Mouse (Mus musculus) liver, adult 10 weeks (tissue): ENCODE data around the gene Impg1. TPM values are rescaled to one million over a fixed set of nuclear protein-coding genes. Genes with fewer than 3 reads are reported as not detected.

Source experiments
- polyA plus RNA-seq: library from polyadenylated mRNA; stranded (reverse); fragments of 350-450 nt; fragmentation: Illumina TruSeq; extraction: RNeasy Lipid Tissue Mini Kit (QIAGEN cat#74804); gene quantifications from one replicate; pipeline ENCODE4 v1.2.3, GENCODE M21; 2014; ENCODE audit warnings: low read depth, low replicate concordance

The Impg1 gene
- not detected for polyA plus RNA-seq

DNA sequence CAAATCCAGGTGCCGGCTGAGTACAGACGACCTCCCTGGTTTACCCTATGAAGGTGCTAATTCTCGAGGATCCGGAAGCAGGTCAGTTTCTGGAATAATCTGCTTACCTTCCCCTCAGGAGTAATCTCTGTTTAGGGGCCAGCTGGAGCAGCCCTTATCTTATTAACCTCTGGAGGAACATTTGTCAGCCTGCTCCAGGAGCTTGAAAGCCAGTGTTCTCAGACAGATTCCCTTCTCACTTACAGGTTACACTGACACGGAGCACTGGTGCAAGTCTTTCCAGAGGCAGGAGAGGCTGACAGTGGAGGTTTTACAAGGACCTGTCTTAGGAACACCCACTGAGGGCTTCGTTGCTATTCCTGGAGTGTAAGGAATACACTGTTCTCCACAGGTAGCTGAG, at the start of gene Impg1:
Impg1 (minus strand) TSS at position 101 of the 400 bp plus-strand sequence.

